Mouse (Mus musculus) adrenal gland, postnatal 14 days (tissue): ENCODE data around the gene Cers6. TPM values are rescaled to one million over a fixed set of nuclear protein-coding genes. Genes with fewer than 3 reads are reported as not detected.

Experiments
- DNase-seq: peaks from one replicate; pipeline ENCODE4 v3.0.0; 2021; ENCODE audit warnings: mixed read lengths
- total RNA-seq: library from RNA; stranded (reverse); gene quantifications from 2 replicates; pipeline ENCODE4 v1.2.3, GENCODE M21; 2021

Cers6 gene
- total RNA-seq, 1 experiment from 2014 or later, result 8.5 TPM

DNA sequence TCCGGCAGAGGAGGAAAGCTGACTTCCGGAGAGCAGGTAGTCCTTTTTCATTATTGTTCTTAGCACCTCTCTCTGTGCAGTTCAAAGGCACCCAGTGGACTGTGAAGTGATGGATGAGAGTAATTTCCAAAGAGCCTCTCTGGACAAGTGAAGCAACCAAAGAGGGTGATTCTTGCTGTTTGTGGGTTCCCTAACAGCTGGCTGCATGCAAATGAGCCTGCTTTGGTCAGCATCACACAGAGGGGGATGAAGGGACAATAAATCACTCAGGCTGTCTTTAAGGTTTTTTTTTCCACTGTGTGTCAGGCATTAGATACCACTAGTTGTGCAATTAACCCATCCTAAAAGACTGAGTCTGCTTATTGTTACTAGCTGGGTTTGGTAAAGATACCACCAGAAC is 258.5 kb downstream of the Cers6 start:
- no peak for DNase-seq

DNA sequence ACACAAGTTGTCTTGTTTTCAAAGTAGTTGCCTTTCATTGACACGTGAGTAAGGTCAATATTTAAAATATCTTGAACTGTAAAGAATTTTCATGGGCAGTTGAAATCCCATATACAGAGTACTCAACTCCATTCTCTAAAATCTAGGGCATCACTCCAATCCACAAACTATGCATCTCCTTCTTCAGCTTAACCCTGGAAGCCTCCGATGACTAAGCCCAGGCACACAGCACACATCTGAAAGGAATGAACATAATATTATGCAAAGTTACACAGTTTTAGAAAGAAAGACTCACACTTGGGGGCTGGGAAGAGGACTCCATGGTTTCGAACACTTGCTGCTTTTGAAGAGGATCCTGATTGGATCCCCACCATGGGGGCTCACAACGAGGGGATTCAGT is 260.4 kb downstream of the Cers6 start:
- DNase-seq, result no peak

- DNase-seq, result no peak
Observed at GRCm38 (mm10) chr2:69125425-69125824, 264.2 kb downstream of the Cers6 start.

DNA sequence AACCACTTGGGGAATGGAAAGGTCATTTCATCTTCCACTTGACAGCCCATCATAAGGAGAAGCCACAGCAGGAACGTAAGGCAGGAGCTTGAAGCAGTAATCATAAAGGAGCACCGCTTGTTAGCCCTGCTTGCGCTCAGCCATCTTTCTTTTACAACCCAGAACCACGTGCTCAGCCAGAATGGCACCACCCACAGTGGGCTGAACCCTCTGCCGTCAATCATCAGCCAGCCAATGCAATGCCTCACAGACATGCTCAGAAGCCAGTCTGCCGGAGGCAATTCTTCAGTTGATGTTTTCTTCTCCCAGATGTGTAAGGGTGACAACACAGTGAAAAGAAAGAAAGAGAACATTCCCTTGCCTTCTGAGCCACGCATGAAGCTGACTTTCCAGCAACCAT is 267.1 kb downstream of the Cers6 start:
- no peak for DNase-seq

DNA sequence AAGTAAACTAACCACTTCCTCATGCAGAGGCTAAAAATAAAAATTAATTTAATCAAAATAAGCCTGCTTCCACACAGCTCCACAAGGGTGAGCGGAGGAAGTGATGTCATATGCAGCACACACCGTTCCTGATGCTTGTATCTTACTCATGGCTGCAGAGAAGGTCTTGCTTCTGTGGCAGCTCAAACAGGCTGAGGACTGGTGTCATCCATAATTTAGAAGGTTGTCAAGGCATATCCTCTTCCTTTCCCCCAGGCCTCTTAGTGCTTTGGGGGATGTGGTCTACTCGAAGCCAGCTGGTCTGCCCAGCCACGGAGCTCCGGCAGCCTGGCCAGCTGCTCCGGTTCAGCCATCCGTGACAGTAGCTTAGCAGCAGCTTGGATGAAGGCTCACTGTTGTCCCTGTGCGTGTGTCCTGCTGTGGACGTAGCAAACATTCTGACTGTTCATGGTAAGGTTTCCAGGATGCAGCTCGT is 267.7 kb downstream of the Cers6 start:
- DNase-seq, result peak; percentile 16

DNA sequence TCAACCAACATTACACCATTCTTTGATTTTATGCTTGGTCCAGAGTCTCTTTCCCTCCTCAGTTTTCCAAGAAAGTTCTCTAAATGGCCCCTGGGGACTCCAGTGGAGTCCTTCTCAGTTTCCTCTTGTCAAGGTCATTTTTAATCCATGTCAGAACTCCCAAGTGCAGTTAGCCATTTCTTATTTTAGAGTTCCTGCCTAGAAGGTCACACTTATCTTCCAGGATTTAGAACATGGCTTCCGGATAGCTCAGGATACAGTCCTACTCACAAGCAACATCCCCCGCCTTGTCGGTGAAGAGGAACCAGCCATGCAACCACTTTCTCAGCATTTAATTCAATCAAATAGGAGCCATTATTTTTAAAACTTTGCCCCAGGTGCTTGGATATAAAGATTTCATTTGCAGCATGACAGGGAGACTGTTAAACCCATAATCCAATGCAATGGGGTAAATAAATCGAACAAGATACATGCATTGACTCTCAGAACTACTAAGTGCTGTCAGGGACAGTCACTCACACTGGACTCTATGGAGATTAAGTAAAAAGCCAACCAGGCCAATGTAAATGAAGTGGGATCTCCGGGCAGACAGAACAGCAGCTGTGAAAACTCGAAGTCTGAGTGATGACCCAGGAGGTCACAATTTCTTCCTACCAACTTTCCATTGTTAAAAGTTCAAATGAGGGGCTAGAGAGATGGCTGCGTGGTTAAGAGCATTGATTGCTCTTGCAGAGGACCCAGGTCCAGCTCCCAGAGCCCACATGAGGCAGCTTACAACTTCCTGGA is 268.4 kb downstream of the Cers6 start:
- DNase-seq, result no peak

DNA sequence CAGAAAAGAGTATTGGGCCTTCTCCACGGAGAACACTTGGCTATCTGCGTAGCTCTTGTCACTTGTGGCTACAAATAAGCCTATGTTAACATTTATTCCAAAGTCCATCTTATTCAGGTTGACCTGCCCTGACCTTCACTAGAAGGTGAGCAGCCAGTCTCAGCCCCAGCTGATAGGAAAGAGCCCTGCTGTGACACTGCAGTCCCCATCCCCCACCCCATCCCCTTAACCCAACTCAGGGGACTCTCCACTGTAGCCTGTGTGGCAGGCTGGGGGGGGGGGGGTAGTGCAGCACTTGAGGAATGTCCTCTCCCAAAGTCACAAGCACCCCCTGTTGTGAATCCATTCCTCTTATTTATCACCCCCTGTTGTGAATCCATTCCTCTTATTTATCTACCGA is 270.8 kb downstream of the Cers6 start:
- DNase-seq, result no peak

GRCm38 (mm10) chr2:69132488-69133040 is 271.3 kb downstream of the Cers6 start:
- DNase-seq, result no peak

- no peak for DNase-seq
Observed at GRCm38 (mm10) chr2:69134186-69134585, 272.9 kb downstream of the Cers6 start.

DNA sequence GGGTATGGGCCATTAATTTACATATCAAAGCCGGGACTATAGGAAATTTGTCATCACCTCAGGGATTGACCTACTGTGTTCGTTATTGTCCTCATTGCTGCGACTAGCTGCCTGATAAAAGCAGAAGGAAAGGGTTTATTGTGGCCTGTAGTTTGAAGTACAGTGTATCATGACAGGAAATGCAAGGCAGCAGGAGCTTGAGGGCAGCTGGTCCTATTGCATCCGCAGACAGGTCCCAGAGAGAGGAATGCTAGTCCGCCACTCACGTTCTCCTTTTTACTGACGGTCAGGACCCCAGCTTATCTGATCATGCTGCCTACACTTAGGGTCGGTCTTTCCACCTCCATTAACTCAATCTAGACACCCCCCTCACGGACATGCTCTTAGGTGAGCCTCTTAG is 273.7 kb downstream of the Cers6 start:
- no peak for DNase-seq

- DNase-seq, result no peak
Observed at GRCm38 (mm10) chr2:69135661-69136576, 274.7 kb downstream of the Cers6 start, which contains the start of gene Nostrin. Gene Nostrin, plus strand, starts transcription at chr2:69135800.

DNA sequence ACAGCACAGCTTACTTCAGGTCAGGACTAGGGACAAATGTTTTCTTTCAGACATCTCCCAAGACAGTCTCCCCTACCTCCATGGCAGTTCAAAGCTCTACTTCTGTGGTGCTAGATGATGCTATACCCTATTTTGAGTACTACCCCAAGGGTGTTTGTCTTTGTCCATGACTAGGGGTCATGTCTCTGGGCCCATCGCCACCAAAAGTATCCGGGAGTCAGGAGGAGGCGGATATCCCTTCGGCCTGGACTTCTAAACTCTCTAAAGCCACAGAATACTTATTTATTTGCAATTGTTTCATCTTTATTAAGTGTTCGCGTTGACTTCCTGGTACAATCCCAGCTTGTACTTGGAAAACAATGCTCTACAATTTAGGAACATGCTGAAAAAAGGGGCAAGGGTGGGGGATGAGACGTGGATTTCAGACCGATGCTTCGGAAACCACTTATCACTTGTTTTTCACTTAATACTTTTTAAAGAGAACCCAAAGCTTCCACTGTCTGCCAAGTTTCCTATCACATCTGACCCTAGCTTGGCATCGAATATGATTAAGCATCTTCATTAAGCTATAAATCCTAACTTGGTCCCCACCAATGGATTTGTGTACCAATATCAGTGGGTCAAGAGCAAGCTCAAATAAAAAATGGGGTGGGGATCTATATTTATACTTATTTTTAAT is 276.3 kb downstream of the Cers6 start:
- peak; percentile 40 for DNase-seq

- DNase-seq, result no peak
Observed at GRCm38 (mm10) chr2:69138759-69139158, 277.5 kb downstream of the Cers6 start.

DNA sequence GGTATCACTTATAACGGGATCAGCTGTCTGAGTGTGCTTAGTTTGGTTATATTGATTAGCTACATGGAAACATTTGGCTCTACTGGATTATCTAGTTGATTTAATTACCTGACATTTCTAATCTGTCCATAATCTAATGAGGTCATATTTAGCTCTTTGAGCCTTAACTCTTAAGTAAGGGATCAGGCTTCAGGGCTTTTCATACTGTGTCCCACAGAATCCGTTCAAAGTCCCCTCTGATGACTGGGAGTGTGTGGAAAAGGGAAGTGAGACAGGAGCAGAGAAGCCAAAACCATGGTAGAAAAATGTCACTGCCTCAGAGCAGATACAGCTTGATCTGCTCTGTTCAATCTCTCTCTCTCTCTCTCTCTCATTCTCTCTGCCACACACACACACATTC is 279.0 kb downstream of the Cers6 start:
- no peak for DNase-seq

DNA sequence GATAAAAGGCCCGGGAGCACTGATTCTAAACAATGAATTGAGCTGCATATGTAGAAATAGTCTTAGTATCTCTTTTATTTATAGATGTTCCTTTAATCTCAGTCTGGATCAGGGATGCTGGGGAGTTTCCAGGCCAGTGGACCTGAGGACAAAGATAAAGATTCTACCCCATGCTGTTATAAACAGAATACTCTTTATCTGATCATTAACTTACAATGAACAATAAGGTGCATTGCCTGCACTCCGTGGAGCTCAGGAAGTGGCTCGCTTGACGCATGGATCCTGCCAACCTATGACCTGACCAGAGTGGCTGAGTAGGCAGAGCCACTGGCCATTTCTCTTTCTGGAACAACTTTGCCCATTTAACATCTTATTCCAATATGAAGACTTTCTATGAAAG is 279.6 kb downstream of the Cers6 start:
- DNase-seq, result no peak

GRCm38 (mm10) chr2:69148691-69149090 is 287.4 kb downstream of the Cers6 start:
- peak; percentile 71 for DNase-seq

GRCm38 (mm10) chr2:69149154-69149553 is 287.9 kb downstream of the Cers6 start:
- peak; percentile 8 for DNase-seq

DNA sequence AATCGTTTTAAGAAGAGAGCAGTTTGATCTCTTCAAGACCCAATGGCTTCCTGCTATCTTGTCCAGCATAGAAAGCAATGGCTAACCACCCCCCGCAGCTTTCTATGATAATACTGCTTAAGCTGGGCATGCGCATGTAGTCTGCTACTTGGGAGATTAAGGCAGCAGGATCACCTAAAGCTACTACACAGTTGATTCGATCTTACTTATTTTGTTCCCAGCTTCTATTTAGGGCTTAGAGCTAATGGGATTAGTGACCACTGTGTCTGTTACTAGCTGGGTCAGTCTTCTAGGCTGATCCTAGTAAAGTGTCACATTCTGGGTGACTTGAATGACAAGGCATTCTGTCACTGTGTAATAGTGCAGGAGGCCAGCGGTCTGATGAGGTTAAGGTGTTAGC is 289.6 kb downstream of the Cers6 start:
- DNase-seq, result no peak

GRCm38 (mm10) chr2:69155861-69156260 is 294.6 kb downstream of the Cers6 start:
- no peak for DNase-seq

DNA sequence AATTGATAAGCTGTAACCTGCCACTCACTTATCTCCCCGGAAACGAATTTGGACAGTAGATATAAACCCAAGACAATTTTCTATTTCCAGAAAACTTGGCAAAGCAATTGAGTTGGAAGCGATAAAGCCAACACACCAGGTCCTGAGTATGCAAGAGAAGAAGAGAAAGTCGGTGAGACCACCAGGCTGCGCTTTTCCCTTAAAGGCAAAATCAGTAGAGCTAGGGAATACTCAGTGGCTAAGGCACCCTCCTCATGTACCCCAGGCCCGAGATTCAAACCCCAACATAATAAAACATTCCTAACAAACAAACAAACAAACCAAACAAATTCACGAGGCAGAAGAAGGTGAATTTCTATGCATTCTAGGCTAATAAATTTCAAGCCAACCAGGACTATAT is 295.0 kb downstream of the Cers6 start:
- DNase-seq, result no peak

- no peak for DNase-seq
Observed at GRCm38 (mm10) chr2:69158907-69159306, 297.7 kb downstream of the Cers6 start.
